Mouse (Mus musculus) stomach, embryonic 14.5 days (tissue): ENCODE results near the gene Sec14l5. TPM values are rescaled to one million over a fixed set of nuclear protein-coding genes. Genes with fewer than 3 reads are reported as not detected.

Source experiments
- ATAC-seq: fragments of 200-750 bp; cut with Nextera tagmentation; 2 replicates; pipeline ENCODE4 v1.8.0; 2017; ENCODE audit warnings: low read depth, moderate TSS enrichment; ENCODE audit not compliant: insufficient number of reproducible peaks, insufficient read depth, low FRiP score
- H3K27ac ChIP-seq: fragments of 300-500 bp; sonication (generic); 2 replicates; pipeline ENCODE4 v1.5.1; 2014; ENCODE audit warnings: mild to moderate bottlenecking, low read length, moderate library complexity, mixed read lengths
- H3K27me3 ChIP-seq: fragments of 300-500 bp; sonication (generic); 2 replicates; pipeline ENCODE4 v1.6.1; 2014; ENCODE audit warnings: low read length, control low read depth, mixed read lengths; ENCODE audit not compliant: control insufficient read depth, insufficient read depth
- H3K36me3 ChIP-seq: fragments of 300-500 bp; sonication (generic); 2 replicates; pipeline ENCODE4 v1.6.1; 2014; ENCODE audit warnings: mild to moderate bottlenecking, control low read depth, low read length, moderate library complexity, mixed read lengths; ENCODE audit not compliant: control insufficient read depth, insufficient read depth
- H3K4me1 ChIP-seq: fragments of 300-500 bp; sonication (generic); 2 replicates; pipeline ENCODE4 v1.6.1; 2014; ENCODE audit warnings: low read length, control low read depth, mixed read lengths; ENCODE audit not compliant: control insufficient read depth, insufficient read depth
- H3K4me2 ChIP-seq: fragments of 300-500 bp; sonication (generic); replicated peaks from 2 replicates; pipeline ENCODE4 v1.6.1; 2014; ENCODE audit warnings: low read depth, low read length, control low read depth
- H3K4me3 ChIP-seq: fragments of 300-500 bp; sonication (generic); 2 replicates; pipeline ENCODE4 v1.5.1; 2014; ENCODE audit warnings: low read depth, low read length, control low read depth
- H3K9ac ChIP-seq: fragments of 300-500 bp; sonication (generic); replicated peaks from 2 replicates; pipeline ENCODE4 v1.6.1; 2014; ENCODE audit warnings: low read depth, mild to moderate bottlenecking, control low read depth, low read length, moderate library complexity, mixed read lengths
- H3K9me3 ChIP-seq: fragments of 300-500 bp; sonication (generic); 2 replicates; pipeline ENCODE4 v1.6.1; 2016; ENCODE audit warnings: low read depth, low read length, control low read depth; ENCODE audit not compliant: control insufficient read depth
- WGBS: fragments of 180-500 bp; shearing (Covaris S2); extraction: QIAGEN DNeasy Blood & Tissue Kit; methylation state at CpG from one replicate; pipeline ENCODE4 v1.1.7; 2014; 5-methylcytosine and 5-hydroxymethylcytosine counted together
- polyA plus RNA-seq: library from polyadenylated mRNA; unstranded; fragments of >200 nt; fragmentation: Nextera tagmentation; extraction: Ambion mirVana; gene quantifications from 2 replicates; pipeline ENCODE4 v1.2.1, GENCODE M21; 2014

The Sec14l5 gene
- polyA plus RNA-seq, 1 experiment from 2014 or later: 0.13 TPM

- WGBS: 59% methylated on average over 8 of the region's 8 CpGs
- no peak for ATAC-seq
- no peak overlapping the region for H3K9ac ChIP-seq
- H3K4me3 ChIP-seq: no peak overlapping the region
- H3K36me3 ChIP-seq: no peaks in the 10 kb centered on the region
- H3K4me1 ChIP-seq: no peaks in the 10 kb centered on the region
- no peak overlapping the region for H3K4me2 ChIP-seq
- no peak overlapping the region for H3K27ac ChIP-seq
- H3K9me3 ChIP-seq: no peaks in the 10 kb centered on the region
- H3K27me3 ChIP-seq: no peaks in the 10 kb centered on the region
Measured at GRCm38 (mm10) chr16:5159248-5159647, 12.3 kb downstream of the Sec14l5 start.

- H3K36me3 ChIP-seq: no peaks in the 10 kb centered on the region
- WGBS: 79% methylated on average over 6 of the region's 6 CpGs
- no peaks in the 10 kb centered on the region for H3K9me3 ChIP-seq
- no peak overlapping the region for H3K4me2 ChIP-seq
- H3K4me3 ChIP-seq: no peak overlapping the region
- no peak overlapping the region for H3K9ac ChIP-seq
- no peak overlapping the region for H3K27ac ChIP-seq
- H3K4me1 ChIP-seq: no peaks in the 10 kb centered on the region
- no peaks in the 10 kb centered on the region for H3K27me3 ChIP-seq
- ATAC-seq: no peak
Measured at GRCm38 (mm10) chr16:5164327-5164726, 17.4 kb downstream of the Sec14l5 start.

- no peak overlapping the region for H3K27ac ChIP-seq
- no peaks in the 10 kb centered on the region for H3K4me1 ChIP-seq
- no peak overlapping the region for H3K9ac ChIP-seq
- no peaks in the 10 kb centered on the region for H3K27me3 ChIP-seq
- no peaks in the 10 kb centered on the region for H3K36me3 ChIP-seq
- no peak for ATAC-seq
- no peaks in the 10 kb centered on the region for H3K9me3 ChIP-seq
- no peak overlapping the region for H3K4me2 ChIP-seq
- WGBS: 79% methylated on average over 2 of the region's 2 CpGs
- no peak overlapping the region for H3K4me3 ChIP-seq
Measured at GRCm38 (mm10) chr16:5168038-5168437, 21.1 kb downstream of the Sec14l5 start.

GRCm38 (mm10) chr16:5168829-5169228, 21.9 kb downstream of the Sec14l5 start:
- no peaks in the 10 kb centered on the region for H3K36me3 ChIP-seq
- no peaks in the 10 kb centered on the region for H3K9me3 ChIP-seq
- no peaks in the 10 kb centered on the region for H3K27me3 ChIP-seq
- H3K4me3 ChIP-seq: no peak overlapping the region
- H3K9ac ChIP-seq: no peak overlapping the region
- WGBS: 78% methylated on average over 5 of the region's 5 CpGs
- no peak overlapping the region for H3K27ac ChIP-seq
- no peak overlapping the region for H3K4me2 ChIP-seq
- H3K4me1 ChIP-seq: no peaks in the 10 kb centered on the region
- ATAC-seq: no peak

- ATAC-seq: no peak
- 91% methylated on average over 6 of the region's 6 CpGs for WGBS
Measured at GRCm38 (mm10) chr16:5172636-5173035, 25.7 kb downstream of the Sec14l5 start.

GRCm38 (mm10) chr16:5183310-5183975, 36.5 kb downstream of the Sec14l5 start:
- no peaks in the 10 kb centered on the region for H3K27me3 ChIP-seq
- ATAC-seq: no peak

More at GRCm38 (mm10) chr16:5172636-5173035, 25.7 kb downstream of the Sec14l5 start:
- no peak overlapping the region for H3K4me3 ChIP-seq
- no peaks in the 10 kb centered on the region for H3K4me1 ChIP-seq
- no peak overlapping the region for H3K27ac ChIP-seq
- no peak overlapping the region for H3K4me2 ChIP-seq
- no peaks in the 10 kb centered on the region for H3K27me3 ChIP-seq
- no peak overlapping the region for H3K9ac ChIP-seq
- no peaks in the 10 kb centered on the region for H3K36me3 ChIP-seq
- no peaks in the 10 kb centered on the region for H3K9me3 ChIP-seq

GRCm38 (mm10) chr16:5184101-5184500, 37.2 kb downstream of the Sec14l5 start:
- no peaks in the 10 kb centered on the region for H3K9me3 ChIP-seq
- no peak overlapping the region for H3K9ac ChIP-seq
- 54% methylated on average over 8 of the region's 8 CpGs for WGBS
- no peak overlapping the region for H3K27ac ChIP-seq
- ATAC-seq: no peak
- no peak overlapping the region for H3K4me3 ChIP-seq
- H3K4me1 ChIP-seq: no peaks in the 10 kb centered on the region
- no peaks in the 10 kb centered on the region for H3K27me3 ChIP-seq
- no peak overlapping the region for H3K4me2 ChIP-seq
- H3K36me3 ChIP-seq: no peaks in the 10 kb centered on the region

More at GRCm38 (mm10) chr16:5183310-5183975, 36.5 kb downstream of the Sec14l5 start:
- no peaks in the 10 kb centered on the region for H3K36me3 ChIP-seq
- no peaks in the 10 kb centered on the region for H3K4me1 ChIP-seq
- H3K9ac ChIP-seq: no peak overlapping the region
- no peaks in the 10 kb centered on the region for H3K9me3 ChIP-seq
- H3K4me3 ChIP-seq: no peak overlapping the region
- no peak overlapping the region for H3K4me2 ChIP-seq
- H3K27ac ChIP-seq: no peak overlapping the region
- 84% methylated on average over 18 of the region's 18 CpGs for WGBS

- H3K27ac ChIP-seq: no peak overlapping the region
- H3K9me3 ChIP-seq: no peaks in the 10 kb centered on the region
- H3K27me3 ChIP-seq: no peaks in the 10 kb centered on the region
- no peaks in the 10 kb centered on the region for H3K36me3 ChIP-seq
- H3K9ac ChIP-seq: no peak overlapping the region
- H3K4me3 ChIP-seq: no peak overlapping the region
- no peak for ATAC-seq
- WGBS: 85% methylated on average over 5 of the region's 5 CpGs
- H3K4me2 ChIP-seq: no peak overlapping the region
- H3K4me1 ChIP-seq: no peaks in the 10 kb centered on the region
Measured at GRCm38 (mm10) chr16:5184956-5185355, 38.0 kb downstream of the Sec14l5 start.

GRCm38 (mm10) chr16:5185691-5186090, 38.8 kb downstream of the Sec14l5 start:
- WGBS: 54% methylated on average over 7 of the region's 7 CpGs
- Histone ChIP-seq H3K9me3 (no peaks in the 10 kb centered on the region), H3K27me3 (no peaks in the 10 kb centered on the region), H3K4me1 (no peaks in the 10 kb centered on the region), H3K4me2 (no peak overlapping the region), H3K36me3 (no peaks in the 10 kb centered on the region), H3K9ac (no peak overlapping the region), H3K27ac (no peak overlapping the region), H3K4me3 (no peak overlapping the region)
- ATAC-seq: no peak
